Mouse (Mus musculus): ENCODE measurements around the gene Eefsec. TPM values are rescaled to one million over a fixed set of nuclear protein-coding genes. Genes with fewer than 3 reads are reported as not detected.

The Eefsec gene
- polyA plus RNA-seq (2015; fragmentation: Nextera tagmentation; extraction: Ambion mirVana), result 22.8 and 23.1 TPM in 2 replicates

DNA sequence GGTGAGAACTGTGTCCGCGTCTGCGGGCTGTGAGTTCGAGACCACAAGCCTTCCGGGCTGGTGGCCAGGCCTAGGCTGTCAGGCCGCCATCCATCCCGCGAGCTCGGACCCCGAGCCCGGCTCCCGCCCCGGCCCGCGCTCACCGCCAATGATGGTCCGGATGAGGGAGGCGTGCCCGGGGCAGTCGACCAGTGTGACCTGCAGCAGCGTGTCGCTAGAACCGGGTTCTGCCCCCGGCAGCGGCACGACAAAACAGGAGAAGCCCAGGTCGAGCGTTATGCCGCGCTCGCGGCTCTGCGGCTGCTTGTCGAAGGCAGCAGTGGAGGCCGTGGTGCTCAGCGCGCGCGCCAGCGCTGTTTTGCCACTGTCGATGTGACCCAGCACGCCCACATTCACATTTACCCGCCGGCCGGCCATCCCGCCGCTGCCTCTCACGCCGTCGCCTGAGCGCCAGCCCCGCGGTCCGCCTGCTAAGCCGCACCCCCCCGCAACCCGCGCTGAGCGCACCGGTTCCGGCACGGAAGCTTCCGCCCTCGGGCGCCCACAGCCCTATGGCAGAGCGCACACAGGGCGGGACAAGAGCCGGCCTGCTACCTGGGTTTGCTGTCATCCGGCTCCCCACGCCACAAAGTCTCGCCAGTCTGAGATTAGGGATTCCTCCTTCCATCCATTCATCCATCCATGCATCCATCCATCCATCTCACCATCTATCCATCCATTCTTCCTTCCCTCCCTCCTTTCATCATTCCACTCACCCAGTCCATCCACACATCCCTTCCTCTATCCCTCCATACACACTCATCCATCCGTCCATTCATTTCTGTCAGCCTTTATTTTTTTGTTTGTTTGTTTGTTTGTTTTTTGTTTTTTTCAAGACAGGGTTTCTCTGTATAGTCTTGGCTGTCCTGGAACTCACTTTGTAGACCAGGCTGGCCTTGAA lies at the start of gene Eefsec:
TSS of gene Eefsec (minus strand) at position 477 of the 940 bp plus-strand sequence.
- Histone ChIP-seq H3K9ac (peak within 1 kb of the TSS; percentile 87), H3K27me3 (no peaks in the 10 kb centered on the region; the same call in 1 of the 2 replicates), H3K4me2 (peak within 1 kb of the TSS; percentile 91), H3K9me3 (replicated peaks) (no peaks in the 10 kb centered on the region), H3K36me3 (no peaks in the 10 kb centered on the region), H3K4me3 (replicated peaks) (peak within 1 kb of the TSS; percentile 89), H3K4me1 (replicated peaks) (peaks cover 38% of the 10 kb centered on the region), H3K27ac (peak within 1 kb of the TSS; percentile 73)
- DNase-seq (peak; percentile 77), ATAC-seq (ENCODE audit: low read depth) (peak; percentile 88)
- under 1% methylated on average over 72 of the region's 72 CpGs for WGBS (ENCODE audit: insufficient replicate concordance)

DNA sequence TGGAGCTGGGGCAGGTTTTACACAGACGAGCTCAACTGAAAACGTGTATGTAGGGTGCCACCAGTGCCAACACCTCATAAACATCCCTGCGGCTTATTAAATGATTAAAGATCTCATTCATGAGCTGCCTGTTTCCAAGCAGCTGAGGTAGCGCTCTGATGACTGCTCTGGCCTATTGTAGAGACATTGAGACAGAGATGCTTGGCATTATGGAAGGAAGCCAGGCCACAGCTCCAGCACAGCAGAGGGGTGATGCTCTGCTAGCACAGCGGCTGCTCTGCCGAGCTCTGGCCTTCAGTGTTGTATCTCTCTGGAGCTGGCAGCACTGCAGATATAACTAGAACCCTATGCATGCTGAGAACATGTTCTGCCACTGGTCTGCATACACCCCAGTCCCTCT lies 47.4 kb upstream of the Eefsec start:
- Histone ChIP-seq H3K27me3 (no peaks in the 10 kb centered on the region), H3K4me2 (no peak overlapping the region), H3K9ac (no peak overlapping the region), H3K4me3 (replicated peaks) (no peak overlapping the region), H3K9me3 (replicated peaks) (no peaks in the 10 kb centered on the region), H3K4me1 (replicated peaks) (peaks cover 14% of the 10 kb centered on the region), H3K36me3 (peaks cover 71% of the 10 kb centered on the region), H3K27ac (no peak overlapping the region)
- ATAC-seq (ENCODE audit: low read depth), result no peak
- 81% methylated on average over 6 of the region's 6 CpGs for WGBS (ENCODE audit: insufficient replicate concordance)
- no peak for DNase-seq

DNA sequence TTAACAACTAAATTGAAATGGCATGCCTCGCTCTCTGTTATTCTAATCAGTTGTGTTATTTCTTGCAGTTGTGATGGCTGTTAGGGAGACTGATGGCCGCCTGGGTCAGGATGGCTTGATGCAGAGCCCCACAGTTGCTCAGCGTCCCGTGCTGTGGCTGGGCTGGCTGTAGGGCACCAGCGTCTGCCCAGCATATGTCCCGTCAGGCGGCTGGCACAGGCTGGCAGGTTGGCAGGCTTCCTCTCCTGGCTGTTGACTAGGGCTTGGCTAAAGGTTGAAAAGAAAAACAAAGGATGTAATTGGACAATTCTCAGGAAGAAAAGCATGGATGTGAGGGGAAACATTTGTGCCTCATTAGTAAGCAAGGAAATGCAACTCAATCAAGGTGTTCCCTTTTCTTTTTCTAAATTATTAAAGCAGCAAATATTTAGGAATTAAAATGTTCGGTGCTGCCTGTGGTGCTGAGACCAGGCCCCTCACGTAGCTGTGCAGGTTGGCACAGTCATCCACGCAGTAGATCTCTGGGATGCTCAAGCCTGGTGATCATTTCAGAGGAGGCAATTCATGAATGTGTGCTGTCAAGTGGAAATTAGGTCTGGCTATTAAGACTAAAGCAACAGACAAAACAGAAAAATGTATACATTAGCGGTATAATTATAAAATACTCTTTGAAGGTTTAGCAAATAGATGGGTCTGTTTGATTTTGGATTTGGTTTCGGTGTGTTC lies 44.5 kb upstream of the Eefsec start:
- no peak overlapping the region for H3K4me2 ChIP-seq
- no peaks in the 10 kb centered on the region for H3K9me3 ChIP-seq (replicated peaks)
- DNase-seq (no peak), ATAC-seq (ENCODE audit: low read depth) (no peak)
- WGBS (ENCODE audit: insufficient replicate concordance), result 89% methylated on average over 12 of the region's 12 CpGs
- H3K9ac ChIP-seq, result no peak overlapping the region
- peaks cover 11% of the 10 kb centered on the region for H3K4me1 ChIP-seq (replicated peaks)
- H3K36me3 ChIP-seq, result peaks cover 76% of the 10 kb centered on the region
- H3K27me3 ChIP-seq, result no peaks in the 10 kb centered on the region
- H3K4me3 ChIP-seq (replicated peaks), result no peak overlapping the region
- no peak overlapping the region for H3K27ac ChIP-seq

DNA sequence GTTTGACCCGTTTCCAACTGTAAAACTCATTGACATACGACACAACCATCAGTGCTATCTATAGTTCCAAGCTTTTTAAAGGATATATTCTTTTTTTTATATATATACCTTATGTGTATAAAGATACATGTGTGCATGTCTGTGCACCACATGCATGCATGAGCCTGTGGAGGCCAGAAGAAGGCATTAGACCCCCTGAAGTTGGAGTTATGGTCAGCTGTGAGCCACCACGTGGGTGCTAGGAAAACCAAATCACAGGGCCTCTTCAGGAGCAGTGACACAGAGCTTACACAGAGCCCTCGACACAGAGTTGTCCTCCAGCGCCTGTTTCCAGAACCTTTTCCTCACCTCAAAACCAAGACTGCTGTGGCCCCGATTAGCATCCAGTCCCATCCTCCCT lies 43.5 kb upstream of the Eefsec start:
- ATAC-seq (ENCODE audit: low read depth) (no peak), DNase-seq (no peak)
- H3K4me3 ChIP-seq (replicated peaks), result no peak overlapping the region
- no peak overlapping the region for H3K4me2 ChIP-seq
- 76% methylated on average over 6 of the region's 6 CpGs for WGBS (ENCODE audit: insufficient replicate concordance)
- H3K27me3 ChIP-seq, result no peaks in the 10 kb centered on the region
- H3K4me1 ChIP-seq (replicated peaks), result peaks cover 9% of the 10 kb centered on the region
- no peak overlapping the region for H3K27ac ChIP-seq
- peaks cover 82% of the 10 kb centered on the region for H3K36me3 ChIP-seq
- no peaks in the 10 kb centered on the region for H3K9me3 ChIP-seq (replicated peaks)
- no peak overlapping the region for H3K9ac ChIP-seq

DNA sequence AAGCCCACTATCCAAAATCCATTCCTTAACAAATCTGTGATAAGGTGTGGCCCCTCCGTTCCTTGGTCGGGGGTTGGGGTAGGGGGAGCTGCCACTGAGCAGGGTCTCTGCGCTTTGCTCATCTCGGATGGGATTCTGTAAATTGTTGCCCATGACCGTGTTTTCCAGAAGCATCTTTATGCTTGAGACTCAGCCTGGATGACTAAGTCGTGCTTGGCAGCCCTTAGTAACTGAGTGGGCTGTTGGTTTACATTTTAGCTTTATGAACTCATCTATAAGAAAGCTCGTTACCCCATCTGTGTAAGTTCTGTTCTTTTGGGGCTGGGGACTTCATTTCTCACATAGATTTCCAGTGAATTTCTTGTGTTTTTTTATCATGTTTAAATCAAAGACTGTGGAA lies 42.7 kb upstream of the Eefsec start:
- Histone ChIP-seq H3K4me2 (no peak overlapping the region), H3K4me1 (replicated peaks) (peaks cover 10% of the 10 kb centered on the region), H3K9me3 (replicated peaks) (no peaks in the 10 kb centered on the region), H3K36me3 (peaks cover 89% of the 10 kb centered on the region), H3K27ac (no peak overlapping the region), H3K4me3 (replicated peaks) (no peak overlapping the region), H3K9ac (no peak overlapping the region), H3K27me3 (no peaks in the 10 kb centered on the region)
- ATAC-seq (ENCODE audit: low read depth) (no peak), DNase-seq (no peak)
- 82% methylated on average over 7 of the region's 7 CpGs for WGBS (ENCODE audit: insufficient replicate concordance)

DNA sequence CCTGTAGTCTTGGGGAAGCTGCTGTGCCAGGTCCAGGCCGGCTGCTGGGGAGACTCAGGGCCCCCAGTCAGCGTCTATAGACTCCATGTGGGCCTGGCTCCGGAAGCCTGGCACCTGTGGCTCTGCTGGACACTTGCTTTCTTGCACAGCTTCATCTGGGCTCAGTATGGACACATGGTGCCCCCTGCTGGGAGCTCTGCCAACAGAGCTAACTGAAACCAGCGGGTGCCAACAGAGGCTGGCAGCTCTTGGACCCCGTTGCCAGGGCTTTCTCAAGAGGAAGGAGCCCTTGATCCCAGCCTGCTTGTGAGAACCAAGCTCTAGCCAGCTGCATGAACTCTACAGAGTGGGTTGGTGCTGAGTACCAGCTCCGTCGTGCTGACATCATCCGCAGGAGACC lies 40.6 kb upstream of the Eefsec start:
- no peak for ATAC-seq (ENCODE audit: low read depth)
- Histone ChIP-seq H3K9me3 (replicated peaks) (no peaks in the 10 kb centered on the region), H3K27ac (no peak overlapping the region), H3K4me1 (replicated peaks) (peaks cover 10% of the 10 kb centered on the region), H3K36me3 (peaks cover 89% of the 10 kb centered on the region), H3K27me3 (no peaks in the 10 kb centered on the region), H3K4me2 (no peak overlapping the region), H3K9ac (no peak overlapping the region), H3K4me3 (replicated peaks) (no peak overlapping the region)
- no peak for DNase-seq
- 85% methylated on average over 8 of the region's 8 CpGs for WGBS (ENCODE audit: insufficient replicate concordance)

DNA sequence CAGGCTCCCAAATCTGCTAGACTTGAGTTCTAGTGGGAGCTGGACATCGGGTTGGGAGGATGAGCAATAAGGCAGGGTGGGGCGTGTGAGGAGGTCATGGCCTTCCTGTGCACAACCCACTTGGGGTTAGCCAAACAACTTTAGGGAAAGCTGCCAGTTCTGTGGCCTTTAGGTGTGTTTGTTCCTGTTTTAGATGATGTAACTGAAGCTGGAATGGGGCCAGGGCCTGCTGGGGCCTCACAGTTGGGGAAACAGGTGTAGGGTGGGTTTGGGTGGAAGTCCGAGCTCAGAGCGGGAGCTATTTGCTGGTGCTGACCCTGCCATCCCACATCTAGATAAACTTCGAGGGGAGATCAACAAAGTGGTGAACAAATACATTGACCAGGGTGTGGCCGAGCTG lies 39.0 kb upstream of the Eefsec start:
- Histone ChIP-seq H3K9me3 (replicated peaks) (no peaks in the 10 kb centered on the region), H3K27ac (no peak overlapping the region), H3K4me1 (replicated peaks) (peaks cover 10% of the 10 kb centered on the region), H3K4me3 (replicated peaks) (no peak overlapping the region), H3K36me3 (peaks cover 90% of the 10 kb centered on the region), H3K9ac (no peak overlapping the region), H3K4me2 (no peak overlapping the region), H3K27me3 (no peaks in the 10 kb centered on the region)
- WGBS (ENCODE audit: insufficient replicate concordance), result 73% methylated on average over 6 of the region's 6 CpGs
- DNase-seq, result no peak
- ATAC-seq (ENCODE audit: low read depth), result peak; percentile 67

DNA sequence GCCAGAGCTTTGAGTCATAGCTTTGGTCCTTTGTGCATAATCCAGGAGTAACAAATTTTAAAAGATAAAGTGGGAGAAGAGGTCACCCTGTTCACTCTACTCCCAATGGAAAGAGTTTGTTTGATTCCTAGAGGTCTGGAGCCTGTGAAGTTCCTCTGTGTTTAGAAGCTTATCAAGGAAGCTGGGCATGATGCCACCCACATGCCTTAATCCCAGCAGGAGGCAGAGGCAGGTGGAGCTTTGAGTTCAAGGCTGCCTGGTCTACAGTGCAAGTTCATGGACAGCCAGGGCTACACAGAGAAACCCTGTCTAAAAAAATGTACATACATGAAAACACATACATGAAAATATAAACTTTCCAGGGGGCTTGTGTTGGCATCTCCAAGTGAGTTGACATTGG lies 37.6 kb upstream of the Eefsec start:
- H3K4me1 ChIP-seq (replicated peaks), result peaks cover 10% of the 10 kb centered on the region
- H3K9me3 ChIP-seq (replicated peaks), result no peaks in the 10 kb centered on the region
- H3K4me3 ChIP-seq (replicated peaks), result no peak overlapping the region
- H3K9ac ChIP-seq, result no peak overlapping the region
- peaks cover 98% of the 10 kb centered on the region for H3K36me3 ChIP-seq
- ATAC-seq (ENCODE audit: low read depth), result no peak
- DNase-seq, result no peak
- no peak overlapping the region for H3K27ac ChIP-seq
- H3K27me3 ChIP-seq, result no peaks in the 10 kb centered on the region
- H3K4me2 ChIP-seq, result no peak overlapping the region

DNA sequence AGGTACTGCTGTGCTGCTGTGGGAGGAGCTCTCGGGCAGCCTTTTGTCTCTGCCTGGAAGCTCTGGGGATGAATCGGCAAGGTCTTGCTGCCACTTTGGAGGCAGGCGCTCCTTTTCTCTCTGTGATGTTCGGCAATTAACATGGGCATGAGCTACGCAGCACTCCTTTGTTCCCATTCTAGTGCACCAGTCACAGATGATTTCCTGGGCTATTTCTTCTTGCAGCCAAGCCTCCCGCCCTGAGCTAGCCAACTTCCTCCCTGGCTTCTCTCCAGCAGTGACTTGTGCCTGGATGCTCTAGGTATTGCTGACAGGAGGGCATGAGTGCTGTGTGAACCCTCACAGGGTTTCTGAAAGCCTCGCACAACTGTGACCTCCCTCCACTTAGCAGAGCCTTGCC lies 36.8 kb upstream of the Eefsec start:
- DNase-seq (no peak), ATAC-seq (ENCODE audit: low read depth) (no peak)
- 81% methylated on average over 7 of the region's 7 CpGs for WGBS (ENCODE audit: insufficient replicate concordance)
- Histone ChIP-seq H3K27me3 (no peaks in the 10 kb centered on the region), H3K4me1 (replicated peaks) (peaks cover 10% of the 10 kb centered on the region), H3K36me3 (peaks cover 98% of the 10 kb centered on the region), H3K4me3 (replicated peaks) (no peak overlapping the region), H3K27ac (no peak overlapping the region), H3K9me3 (replicated peaks) (no peaks in the 10 kb centered on the region), H3K4me2 (no peak overlapping the region), H3K9ac (no peak overlapping the region)

DNA sequence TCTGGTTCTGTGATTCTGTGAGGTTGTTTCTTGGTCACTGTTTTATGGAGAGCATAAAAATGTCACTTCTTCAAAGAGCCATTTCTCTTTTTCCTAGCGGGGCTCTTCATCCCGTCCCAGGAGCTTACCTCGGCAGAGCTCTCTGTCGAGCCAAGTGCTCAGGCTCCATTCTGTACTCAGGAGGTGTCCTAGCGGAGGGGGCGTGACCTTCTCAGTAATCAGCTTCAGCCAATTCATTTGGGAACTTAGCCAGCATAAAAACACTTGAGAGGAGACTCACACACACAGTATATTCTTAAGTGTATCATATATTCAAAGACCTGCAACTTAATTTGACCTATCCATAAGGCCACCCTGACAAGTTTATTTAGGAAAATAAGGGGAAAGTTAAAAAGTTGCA lies 34.1 kb upstream of the Eefsec start:
- Histone ChIP-seq H3K4me2 (no peak overlapping the region), H3K27ac (no peak overlapping the region), H3K4me3 (replicated peaks) (no peak overlapping the region), H3K27me3 (no peaks in the 10 kb centered on the region), H3K4me1 (replicated peaks) (peaks cover 15% of the 10 kb centered on the region), H3K36me3 (peaks cover 97% of the 10 kb centered on the region), H3K9me3 (replicated peaks) (no peaks in the 10 kb centered on the region), H3K9ac (no peak overlapping the region)
- ATAC-seq (ENCODE audit: low read depth) (no peak), DNase-seq (no peak)
- WGBS (ENCODE audit: insufficient replicate concordance), result 70% methylated on average over 6 of the region's 6 CpGs

DNA sequence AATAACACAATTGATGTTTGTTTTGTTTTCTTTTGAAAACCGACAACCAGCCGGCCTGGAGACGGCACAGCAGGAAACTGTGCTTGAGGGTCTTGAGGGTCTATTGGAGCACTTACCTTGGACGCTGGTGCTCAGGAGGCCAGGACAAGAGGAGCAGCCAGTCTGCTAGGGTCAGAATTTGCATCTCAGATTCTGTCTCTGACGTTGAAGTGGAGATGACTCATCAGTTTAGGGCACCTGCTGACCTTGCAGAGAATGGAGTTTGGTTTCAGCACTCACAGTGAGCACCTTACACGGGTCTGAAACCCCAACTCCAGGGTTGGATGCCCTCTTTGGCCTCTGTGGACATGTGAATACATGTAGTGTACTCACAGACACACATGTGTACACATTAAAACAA lies 23.5 kb upstream of the Eefsec start:
- Histone ChIP-seq H3K27ac (peak overlapping the region; percentile 13; the same call in 1 of the 2 replicates), H3K27me3 (no peaks in the 10 kb centered on the region), H3K4me3 (replicated peaks) (no peak overlapping the region), H3K36me3 (peaks cover 76% of the 10 kb centered on the region), H3K9ac (no peak overlapping the region), H3K4me2 (no peak overlapping the region), H3K9me3 (replicated peaks) (no peaks in the 10 kb centered on the region), H3K4me1 (replicated peaks) (peaks cover 23% of the 10 kb centered on the region)
- ATAC-seq (ENCODE audit: low read depth) (no peak), DNase-seq (no peak)
- 66% methylated on average over 6 of the region's 6 CpGs for WGBS (ENCODE audit: insufficient replicate concordance)
